Mouse (Mus musculus): ENCODE measurements around the gene Pdzrn3. TPM values are rescaled to one million over a fixed set of nuclear protein-coding genes. Genes with fewer than 3 reads are reported as not detected.

The Pdzrn3 gene
- total RNA-seq, 4 experiments from 2014 or later, result 29.9 to 34.4 (median 32.5) TPM

DNA sequence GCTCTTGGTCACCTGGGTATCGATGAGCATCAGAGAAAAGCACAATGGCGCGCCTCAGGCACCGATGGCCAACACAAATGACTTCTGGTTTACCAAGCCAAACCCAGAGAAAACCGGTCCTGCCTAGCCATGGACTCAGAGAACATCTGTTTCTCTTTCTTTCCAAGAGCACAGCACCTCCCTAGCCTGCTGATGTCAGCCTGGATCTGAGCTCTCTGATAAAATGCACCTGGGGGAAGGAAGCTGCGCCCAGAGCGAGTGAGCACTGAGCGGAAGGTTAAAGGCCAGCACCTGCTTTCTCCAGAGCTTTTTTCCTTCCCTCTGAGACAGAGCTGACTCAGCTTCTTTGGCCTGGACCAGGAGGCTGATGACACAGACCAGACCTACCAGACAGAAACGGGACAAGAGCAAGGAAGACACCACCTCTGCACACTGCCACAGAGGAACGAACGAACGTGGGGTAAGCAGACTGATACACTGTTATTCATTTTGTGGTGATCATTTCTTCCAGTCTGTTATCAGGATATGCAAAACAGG lies 84.6 kb downstream of the Pdzrn3 start:
- no peak for DNase-seq (ENCODE audit: low spot score in 2 of 2)

DNA sequence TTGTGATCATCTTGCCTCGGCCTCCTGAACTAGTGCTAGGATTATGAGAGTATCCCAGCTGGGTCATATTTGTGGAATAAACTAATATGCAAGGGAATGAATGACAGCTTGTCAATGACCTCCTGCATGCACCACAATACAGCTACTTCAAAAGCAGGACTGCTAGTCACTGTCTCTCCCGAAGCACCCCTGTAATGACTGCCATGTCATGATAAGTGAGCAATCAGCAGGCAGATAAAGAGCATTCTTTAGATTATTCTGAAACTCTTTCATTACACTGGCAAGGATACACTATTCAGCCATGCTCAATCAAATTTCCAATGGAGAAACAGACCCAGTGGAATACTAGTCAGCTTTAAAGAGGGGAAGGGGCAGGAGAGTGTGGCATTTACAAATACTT lies 85.8 kb downstream of the Pdzrn3 start:
- no peak for DNase-seq (ENCODE audit: low spot score in 2 of 2)

DNA sequence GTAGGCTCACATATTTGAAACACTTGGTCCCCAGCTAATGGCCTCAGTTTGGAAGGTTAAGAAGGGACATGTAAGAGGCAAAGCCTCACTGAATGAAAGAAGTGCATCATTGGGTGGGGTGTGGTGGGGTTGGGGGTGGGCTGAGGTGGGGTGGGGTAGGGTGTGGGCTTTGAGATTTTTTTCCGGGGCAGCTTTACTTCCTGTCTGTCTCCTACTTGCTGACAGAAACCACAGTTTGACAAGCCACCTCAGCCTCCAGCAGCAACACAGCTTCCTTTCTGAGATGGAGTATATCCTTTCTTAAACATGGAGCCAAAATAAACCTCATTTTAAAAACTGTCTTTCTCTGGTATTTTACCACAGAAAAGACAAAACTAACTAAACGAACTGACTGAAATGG lies 87.5 kb downstream of the Pdzrn3 start:
- DNase-seq (ENCODE audit: low spot score in 2 of 2), result no peak

DNA sequence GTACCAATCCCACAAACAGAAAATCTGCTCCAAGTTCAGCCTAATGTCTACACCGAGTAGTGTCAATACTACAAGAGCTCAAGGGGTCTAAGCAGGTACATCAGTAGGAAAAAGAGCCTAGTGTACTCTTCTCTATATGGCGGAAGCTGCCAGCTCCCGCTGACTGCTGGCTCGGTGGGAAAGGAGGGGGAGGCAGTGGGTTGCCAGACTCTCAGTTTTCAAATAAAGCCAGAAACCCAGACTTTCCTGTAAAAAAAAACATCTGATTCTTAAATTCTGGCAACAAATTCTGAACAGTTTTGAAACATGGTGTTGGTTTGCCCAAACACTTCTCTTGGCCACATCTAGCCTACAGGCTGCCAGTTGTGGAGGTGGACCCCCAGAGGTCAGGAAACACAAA lies 88.3 kb downstream of the Pdzrn3 start:
- DNase-seq (ENCODE audit: low spot score in 2 of 2), result peak in 1 of 2 experiments; percentile 47

DNA sequence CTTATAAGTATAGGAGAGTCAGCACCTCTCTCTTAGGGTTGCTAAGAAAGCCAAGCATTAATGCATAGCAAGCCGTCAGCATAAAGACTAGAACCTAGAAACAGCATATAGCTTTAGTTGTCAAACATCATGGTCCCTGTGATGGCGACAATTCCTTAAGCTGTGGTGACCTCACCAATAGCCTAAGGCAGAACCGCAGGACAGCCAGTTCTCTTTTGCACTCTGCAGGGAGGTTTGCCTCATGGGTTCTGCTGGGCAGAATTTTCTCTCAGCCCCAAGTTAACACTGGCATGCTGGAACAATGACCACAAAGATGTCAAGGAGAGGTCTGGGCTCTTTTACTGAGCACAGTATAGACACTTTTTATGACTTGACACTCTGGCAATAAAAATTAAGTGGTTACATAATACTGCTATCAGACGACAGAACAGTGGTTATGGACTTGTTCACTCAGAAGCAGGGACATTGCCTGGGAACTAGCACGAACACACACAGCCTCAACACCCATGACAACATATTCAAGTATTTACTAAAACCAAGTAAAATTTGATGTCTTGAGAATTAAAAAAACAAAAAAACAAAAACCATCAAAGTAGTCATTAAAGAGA lies 90.0 kb downstream of the Pdzrn3 start:
- DNase-seq (ENCODE audit: low spot score in 2 of 2), result no peak

DNA sequence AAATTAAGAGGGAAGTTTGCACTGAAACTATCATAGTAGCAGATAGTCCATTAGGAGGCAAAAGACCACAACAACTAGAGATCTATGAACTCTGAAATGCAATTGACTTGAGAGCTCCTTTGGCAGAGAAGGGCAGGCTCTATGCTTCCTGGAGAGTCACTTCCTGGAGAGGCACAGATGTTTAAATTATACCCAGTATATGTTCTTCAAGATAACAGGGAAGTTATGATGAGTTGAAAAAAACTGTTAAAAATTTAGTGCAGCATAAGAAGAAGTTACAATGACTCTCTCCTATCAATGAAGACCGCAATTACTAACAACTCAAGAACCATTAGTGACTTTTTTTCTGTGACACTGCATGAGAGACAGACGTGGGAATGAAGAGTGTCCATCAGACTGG lies 90.6 kb downstream of the Pdzrn3 start:
- DNase-seq (ENCODE audit: low spot score in 2 of 2), result no peak

DNA sequence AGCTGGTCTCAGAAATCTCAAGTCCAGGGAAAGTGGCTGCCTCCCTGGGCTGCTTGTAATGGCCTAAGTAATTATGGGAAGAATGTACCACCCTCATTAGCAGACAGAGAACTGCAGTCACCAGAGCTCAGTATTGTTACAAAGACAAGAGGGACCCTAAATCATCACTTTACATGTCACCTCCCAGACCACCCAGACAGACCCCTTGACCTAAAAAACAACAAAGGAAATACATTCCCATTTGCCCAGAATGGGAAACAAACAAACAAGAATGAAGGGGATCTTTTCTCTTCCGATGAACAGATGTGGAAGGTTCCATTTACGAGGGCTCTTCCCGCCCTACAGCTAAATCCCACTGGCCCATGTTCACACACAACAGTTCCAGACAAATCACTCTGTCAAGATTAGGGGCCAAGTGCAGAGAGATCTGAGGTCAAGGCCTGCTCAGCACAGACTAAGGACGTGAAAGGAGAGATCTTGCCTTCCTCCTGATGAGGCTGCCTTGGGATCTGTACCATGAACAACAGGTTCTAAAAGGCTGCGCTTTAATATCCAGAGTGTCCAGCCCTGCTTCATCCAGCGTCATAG lies 93.2 kb downstream of the Pdzrn3 start:
- DNase-seq (ENCODE audit: low spot score in 2 of 2), result no peak

DNA sequence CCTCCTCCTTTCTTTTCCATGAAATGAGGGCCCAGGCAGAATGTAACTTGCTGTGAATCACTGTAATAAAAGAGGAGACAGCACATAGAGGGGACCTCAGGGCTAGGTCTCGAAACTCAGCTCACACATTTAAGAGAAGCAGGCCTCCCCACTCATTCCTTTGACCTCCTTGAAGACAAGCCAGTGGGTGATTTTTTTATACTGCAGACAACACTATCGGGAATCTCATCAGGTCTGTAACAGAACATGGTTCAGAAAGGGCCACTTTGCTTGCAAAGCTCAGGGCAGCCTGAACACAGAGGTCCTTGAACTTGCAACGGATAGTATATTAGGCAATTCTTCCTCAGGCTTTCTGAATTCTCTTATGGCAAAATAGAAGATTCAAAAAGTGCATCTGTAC lies 93.8 kb downstream of the Pdzrn3 start:
- no peak for DNase-seq (ENCODE audit: low spot score in 2 of 2)

DNA sequence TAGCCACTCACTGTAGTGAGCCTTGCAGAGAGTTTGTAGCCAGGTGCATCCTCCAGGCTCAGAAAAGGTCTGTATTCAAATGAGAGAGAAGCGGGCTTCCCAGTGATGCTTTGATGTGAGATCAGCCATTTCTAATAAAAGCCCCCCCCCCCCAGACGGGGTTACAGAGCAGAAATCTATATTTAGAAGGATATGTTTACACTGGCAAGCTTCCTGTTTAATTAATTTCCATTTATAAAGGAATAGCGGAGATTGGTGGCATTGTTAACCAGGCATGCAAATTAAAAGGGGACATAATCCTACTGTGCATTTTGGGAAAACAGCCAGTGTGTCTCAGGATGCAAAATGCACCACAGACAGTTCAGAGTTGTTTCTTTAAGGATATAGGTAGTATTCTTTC lies 96.1 kb downstream of the Pdzrn3 start:
- DNase-seq (ENCODE audit: low spot score in 2 of 2), result no peak

DNA sequence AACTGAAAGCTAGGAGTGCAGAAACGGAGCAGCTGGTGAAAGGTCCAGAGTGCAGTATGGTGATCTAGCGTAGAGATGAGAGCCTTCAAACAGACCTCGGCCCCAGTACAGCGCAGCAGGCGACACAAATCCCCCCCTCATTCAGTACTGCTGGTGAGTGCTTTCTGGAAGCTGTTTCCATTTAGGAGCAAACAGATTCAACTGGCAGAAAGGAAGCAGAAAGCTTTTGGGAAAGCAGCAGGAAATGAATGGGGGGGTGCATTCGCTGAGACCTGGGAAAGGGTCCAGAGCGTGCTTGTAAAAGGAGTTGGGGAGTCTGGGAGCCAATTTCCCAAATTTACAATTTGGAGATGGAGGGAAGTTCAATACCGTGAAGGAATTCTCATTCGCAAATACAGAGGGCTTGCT lies 96.9 kb downstream of the Pdzrn3 start:
- DNase-seq (ENCODE audit: low spot score in 2 of 2), result no peak

DNA sequence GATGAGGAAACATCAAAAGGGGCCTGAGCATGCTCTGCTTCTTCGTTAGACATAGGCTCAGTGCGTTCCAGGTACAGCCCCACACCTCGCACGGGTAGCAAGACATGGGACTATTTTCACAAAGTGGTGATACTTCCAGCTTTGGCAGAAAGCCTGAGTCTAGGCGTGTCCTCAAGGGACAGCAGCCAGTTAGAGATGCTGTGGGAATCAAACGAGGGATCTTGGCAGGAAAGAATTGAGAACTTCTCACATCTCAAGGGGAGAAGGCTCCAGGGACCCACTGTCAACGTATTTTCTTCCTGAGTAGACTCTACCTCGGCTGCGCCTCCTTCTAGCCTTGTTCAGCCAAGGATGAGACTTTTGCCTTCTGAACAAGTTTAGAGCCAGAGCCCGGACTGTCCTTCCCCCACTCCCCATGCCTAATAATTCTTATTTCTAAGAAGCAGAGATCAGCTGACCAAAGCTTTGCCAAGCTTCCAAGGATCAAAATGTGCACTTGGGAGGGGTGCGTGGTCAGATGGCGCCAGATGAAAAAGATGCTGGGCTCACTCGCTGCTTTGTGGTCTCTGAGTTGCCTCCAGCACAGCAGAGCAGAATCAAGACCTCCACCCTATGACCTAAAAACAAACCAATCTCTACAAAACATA lies 99.3 kb downstream of the Pdzrn3 start:
- DNase-seq (ENCODE audit: low spot score in 2 of 2), result no peak

DNA sequence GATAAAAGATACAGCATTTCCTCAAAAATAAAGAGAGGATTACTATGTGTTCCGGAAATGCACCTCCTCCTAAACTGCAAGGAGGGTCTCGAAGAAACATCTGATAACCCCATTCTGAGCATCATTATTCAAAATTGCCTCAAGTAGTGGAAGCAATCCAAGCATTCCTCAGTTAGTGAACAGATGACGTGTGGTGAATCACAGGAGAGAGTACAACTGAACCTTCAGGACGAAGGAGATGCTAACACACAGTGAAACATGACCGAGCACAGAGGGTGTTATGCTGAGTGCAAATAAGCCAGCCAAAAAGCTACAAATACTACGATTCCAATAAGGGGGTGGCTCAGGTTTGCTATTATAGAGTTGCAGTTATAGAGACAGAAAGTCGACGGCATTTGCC lies 101.4 kb downstream of the Pdzrn3 start:
- DNase-seq (ENCODE audit: low spot score in 2 of 2), result no peak

DNA sequence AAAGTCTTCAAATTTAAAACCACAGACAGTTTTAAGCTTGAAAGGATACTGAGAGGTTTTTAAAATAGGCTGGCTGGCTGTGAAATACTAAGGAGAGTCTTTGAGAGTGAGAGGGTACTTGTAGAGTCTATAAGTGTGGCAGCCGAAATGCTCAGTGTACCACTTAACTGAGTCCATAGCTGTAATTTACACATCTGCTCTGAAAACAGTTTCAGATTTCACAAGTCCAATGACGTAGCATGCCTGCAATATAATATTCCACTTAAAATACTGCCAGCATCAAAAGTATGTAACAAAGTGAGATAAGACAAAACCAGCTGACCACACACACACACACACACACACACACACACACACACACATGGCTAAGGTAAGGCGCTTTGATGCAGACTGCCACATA lies 101.9 kb downstream of the Pdzrn3 start:
- no peak for DNase-seq (ENCODE audit: low spot score in 2 of 2)

DNA sequence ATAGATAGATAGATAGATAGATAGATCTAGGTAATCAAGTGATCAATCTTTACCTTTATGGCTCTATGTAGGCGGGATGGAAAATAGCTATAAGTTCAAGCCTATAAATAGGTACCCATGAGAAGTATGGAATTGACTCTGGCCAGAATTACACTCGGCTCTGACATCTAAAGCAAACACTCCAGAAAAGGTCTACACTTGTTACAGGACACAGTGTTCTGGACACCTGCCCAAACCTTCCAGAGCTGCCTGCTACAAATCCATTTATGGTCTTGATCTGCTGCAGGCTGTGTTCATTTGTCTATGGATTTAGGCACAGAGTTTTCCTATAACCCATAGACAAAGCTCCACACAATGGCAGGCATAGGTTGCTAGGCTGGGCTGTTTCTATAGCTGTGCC lies 102.9 kb downstream of the Pdzrn3 start:
- no peak for DNase-seq (ENCODE audit: low spot score in 2 of 2)

DNA sequence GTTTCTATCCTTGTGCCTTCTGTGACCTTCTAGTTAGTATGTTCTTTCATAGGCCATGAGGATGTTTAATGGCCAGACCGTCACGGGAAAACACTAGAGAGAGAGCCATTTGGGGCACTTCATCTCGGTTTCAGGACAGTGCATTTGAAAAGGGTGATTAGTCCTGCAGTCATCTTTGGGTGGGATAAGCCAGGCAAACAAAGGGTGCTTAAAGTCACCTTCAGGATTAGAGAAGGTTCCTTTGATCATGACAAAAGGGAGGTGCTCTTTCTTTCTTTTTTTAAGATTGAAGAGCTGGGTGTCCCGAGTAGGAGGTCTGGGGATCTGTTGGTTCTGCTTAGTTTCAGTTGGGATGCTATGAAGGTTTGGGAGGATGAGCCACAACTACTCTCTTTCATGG lies 105.4 kb downstream of the Pdzrn3 start:
- no peak for DNase-seq (ENCODE audit: low spot score in 2 of 2)

DNA sequence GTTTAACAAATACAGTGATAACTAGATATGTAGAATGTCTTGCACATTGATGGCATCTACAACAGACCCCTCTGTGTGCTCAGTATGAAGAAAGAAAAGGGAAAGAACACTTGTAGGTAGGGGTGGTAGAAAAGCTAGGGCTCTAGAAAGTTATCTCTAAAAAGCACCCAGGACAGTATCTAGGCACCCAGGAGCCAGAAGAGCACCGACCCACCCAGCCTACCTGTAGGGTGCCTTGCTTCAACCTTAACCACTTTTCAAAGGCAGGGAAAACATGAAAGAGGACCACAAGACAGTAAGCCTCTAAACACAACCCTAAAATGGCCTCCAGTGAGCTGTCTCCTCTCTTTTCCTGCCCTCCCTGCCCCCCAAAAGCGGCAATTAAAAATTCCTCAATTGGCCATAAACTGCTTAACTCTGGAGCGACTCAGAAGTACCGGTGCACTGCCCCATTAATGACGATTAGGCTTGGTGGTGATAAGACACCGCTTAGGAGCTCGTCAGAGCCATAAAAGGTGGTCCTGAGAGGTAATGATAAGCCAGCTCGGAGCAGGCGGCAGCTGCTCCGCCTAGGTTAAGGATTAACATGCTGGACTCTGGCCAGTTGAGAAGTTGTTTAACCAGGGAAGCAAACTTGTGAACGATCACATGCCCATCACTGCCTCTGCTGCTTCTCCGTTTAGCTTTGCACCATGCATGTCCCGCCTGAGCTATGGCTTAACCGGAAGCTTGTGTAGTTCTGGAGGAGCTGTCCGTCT lies 106.1 kb downstream of the Pdzrn3 start:
- no peak for DNase-seq (ENCODE audit: low spot score in 2 of 2)

DNA sequence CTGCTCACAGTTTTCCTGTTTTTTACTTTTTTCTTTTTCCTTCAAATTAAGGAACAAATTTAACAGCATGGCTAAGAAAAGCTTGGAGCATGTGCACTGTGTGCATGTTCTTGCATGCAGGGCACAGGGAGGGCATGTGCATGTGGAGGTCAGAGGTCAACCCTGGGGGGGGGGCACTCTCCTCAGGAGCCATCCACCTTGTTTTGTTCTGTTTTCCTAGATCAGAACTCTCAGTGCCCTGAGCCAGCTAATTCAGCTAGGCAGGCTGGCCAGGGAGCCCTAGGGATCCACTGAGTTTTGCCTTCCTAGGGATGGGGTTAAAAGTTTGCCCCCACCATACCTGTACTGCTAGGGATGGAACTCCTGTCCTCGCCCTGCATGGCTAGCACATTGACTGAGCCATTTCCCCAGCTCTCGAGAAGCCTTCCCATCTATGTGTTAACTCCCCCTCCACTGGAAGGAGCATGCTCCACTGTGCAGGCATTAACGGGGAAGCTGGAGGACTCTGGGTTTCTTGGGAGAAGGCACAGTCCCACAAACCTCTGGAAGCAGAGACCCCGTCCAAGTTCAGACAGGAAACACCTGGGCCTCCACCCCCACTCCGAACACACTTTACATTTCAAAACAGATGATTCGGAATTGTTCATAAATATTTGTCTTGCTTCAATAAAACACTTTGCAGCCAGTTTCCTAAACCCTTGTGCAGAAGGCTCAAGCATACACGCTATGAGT lies 107.4 kb downstream of the Pdzrn3 start:
- DNase-seq (ENCODE audit: low spot score in 2 of 2), result no peak

DNA sequence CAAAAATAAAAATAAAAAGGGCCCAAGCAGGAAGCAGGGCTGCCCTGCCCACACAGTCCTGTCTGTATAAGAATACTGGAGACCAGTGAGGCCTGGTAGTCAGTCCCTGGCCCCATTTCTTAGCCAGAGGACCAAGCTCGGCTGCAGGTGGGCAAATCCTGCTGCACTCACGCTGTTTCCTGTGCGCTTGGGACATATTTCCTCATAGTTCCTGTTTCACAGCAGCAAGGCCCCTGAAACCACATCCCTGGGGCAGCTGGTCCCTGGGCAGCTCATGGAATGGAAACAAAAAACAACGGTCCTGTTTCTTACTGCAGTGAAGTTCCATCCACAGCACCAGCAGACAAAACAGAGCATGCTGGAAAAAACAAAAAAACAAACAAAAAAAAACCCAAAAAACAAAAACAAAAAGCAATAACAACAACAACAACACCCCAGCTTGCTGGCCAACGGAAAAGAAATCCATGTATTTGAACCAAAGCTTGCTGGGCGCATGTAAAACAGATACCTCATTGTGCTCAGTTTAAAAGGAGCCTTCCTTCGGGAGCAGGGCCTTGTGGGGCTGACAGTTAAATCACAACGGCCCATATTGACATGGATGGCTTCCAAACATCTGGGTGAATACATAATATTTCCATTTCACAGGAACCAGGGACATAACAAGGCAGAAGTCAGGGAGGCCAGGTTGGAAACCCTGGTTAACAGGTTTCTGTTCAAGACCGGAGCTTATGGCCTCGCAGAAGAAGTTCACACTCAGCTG lies 108.2 kb downstream of the Pdzrn3 start:
- DNase-seq (ENCODE audit: low spot score in 2 of 2), result no peak

DNA sequence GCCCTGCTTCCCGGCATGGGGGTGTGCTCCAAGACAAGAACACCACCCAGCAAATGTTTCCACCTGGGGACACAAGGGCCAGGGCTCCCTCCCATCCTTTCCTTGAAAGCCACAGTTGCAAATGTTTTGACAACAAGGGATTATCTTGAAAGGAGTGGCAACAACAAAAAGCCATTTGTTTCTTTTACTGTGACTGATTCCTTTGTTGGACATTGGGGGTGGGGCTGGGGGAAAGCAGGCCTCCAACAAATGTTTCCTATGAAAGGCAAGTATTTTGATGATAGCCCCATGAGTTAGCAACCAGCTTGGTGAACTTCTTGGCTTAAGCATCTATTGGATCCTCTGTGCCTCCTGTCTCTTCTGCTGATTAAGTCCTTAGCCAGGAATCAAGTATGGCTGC lies 109.4 kb downstream of the Pdzrn3 start:
- no peak for DNase-seq (ENCODE audit: low spot score in 2 of 2)

DNA sequence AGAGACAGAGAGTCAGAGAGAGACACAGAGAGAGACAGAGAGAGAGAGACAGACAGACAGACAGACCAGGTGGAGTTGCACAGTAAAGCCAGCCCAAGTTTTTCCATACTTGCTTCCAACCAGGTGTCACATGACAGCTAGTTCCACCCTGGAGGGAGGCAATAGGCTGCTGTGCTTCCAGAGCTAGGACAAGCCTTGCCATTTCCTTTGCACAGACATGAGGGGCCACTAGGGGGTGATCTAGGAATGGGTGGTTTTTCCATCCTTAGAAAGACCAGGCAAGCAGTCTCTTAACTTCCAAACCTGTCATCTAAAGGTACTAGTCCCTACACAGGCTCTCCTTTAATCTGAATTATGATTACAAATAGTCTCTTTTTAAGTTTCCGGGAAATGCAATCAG lies 110.9 kb downstream of the Pdzrn3 start:
- peak in 1 of 2 experiments; percentile 48 for DNase-seq (ENCODE audit: low spot score in 2 of 2)

DNA sequence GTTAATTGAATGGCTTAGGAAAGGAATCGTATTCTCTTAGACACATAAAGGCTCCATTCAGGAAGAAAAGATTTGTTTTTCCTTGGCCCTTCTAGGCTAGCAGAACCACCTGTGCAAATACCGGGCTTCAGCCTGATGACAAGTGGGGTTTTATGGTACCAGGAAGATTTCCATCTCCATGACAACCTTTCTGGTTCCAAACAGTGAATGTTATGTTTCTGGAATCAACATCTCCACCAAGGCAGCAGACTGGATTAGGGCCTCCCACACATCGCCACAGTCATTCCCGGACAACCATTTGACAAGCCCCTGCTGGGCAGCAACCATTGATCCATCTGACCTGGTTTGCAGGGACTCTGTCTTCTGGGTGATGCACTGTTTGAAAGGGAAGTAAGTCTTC lies 114.2 kb downstream of the Pdzrn3 start:
- no peak for DNase-seq (ENCODE audit: low spot score in 2 of 2)

Measured in left cerebral cortex, adult 8-10 months (tissue).